Mouse (Mus musculus): ENCODE measurements around the gene Nat8f1.

GRCm38 (mm10) chr6:85862565-85862964 lies 52.9 kb downstream of the Nat8f1 start:
- TF ChIP-seq POLR2A (IDR thresholded peaks at IDR 0.05; ENCODE audit: control insufficient read depth, extremely low read depth, insufficient read depth, low read length, poor library complexity), result no peak
- TF ChIP-seq CTCF (IDR thresholded peaks at IDR 0.05; ENCODE audit: borderline replicate concordance, control insufficient read depth, extremely low read depth, insufficient read depth, low read length, poor library complexity), result no peak

Measured in thymus, adult 2 months (tissue).